Mouse (Mus musculus) forebrain, embryonic 12.5 days (tissue): ENCODE results near the gene Pwp2. TPM values are rescaled to one million over a fixed set of nuclear protein-coding genes. Genes with fewer than 3 reads are reported as not detected.

ENCODE experiments used
- ATAC-seq: fragments of 200-750 bp; cut with Nextera tagmentation; 2 replicates; pipeline ENCODE4 v1.8.0; 2017; ENCODE audit warnings: moderate TSS enrichment; ENCODE audit not compliant: low FRiP score
- H3K27ac ChIP-seq: fragments of 300-500 bp; sonication (generic); 2 replicates; pipeline ENCODE4 v1.5.1; 2016; ENCODE audit warnings: mild to moderate bottlenecking
- H3K27me3 ChIP-seq: fragments of 300-500 bp; sonication (generic); 2 replicates; pipeline ENCODE4 v1.6.1; 2016; ENCODE audit warnings: mild to moderate bottlenecking
- H3K36me3 ChIP-seq: fragments of 300-500 bp; sonication (generic); replicated peaks from 2 replicates; pipeline ENCODE4 v1.6.1; 2016; ENCODE audit warnings: mild to moderate bottlenecking
- H3K4me1 ChIP-seq: fragments of 300-500 bp; sonication (generic); 2 replicates; pipeline ENCODE4 v1.6.1; 2016
- H3K4me2 ChIP-seq: fragments of 300-500 bp; sonication (generic); 2 replicates; pipeline ENCODE4 v1.6.1; 2016; ENCODE audit warnings: mild to moderate bottlenecking, moderate library complexity
- H3K4me3 ChIP-seq: fragments of 300-500 bp; sonication (generic); replicated peaks from 2 replicates; pipeline ENCODE4 v1.5.1; 2016; ENCODE audit warnings: mild to moderate bottlenecking
- H3K9ac ChIP-seq: fragments of 300-500 bp; sonication (generic); 2 replicates; pipeline ENCODE4 v1.6.1; 2016; ENCODE audit warnings: mild to moderate bottlenecking
- H3K9me3 ChIP-seq: fragments of 300-500 bp; sonication (generic); 2 replicates; pipeline ENCODE4 v1.6.1; 2016
- whole genome bisulfite sequencing: fragments of 180-500 bp; shearing (Covaris S2); methylation state at CpG from one replicate; pipeline ENCODE4 v1.1.7; 2016; 5-methylcytosine and 5-hydroxymethylcytosine counted together
- polyA plus RNA-seq: library from polyadenylated mRNA; unstranded; fragments of >200 nt; fragmentation: Nextera tagmentation; extraction: Ambion mirVana; gene quantifications from 2 replicates; pipeline ENCODE4 v1.2.1, GENCODE M21; 2016

The Pwp2 gene
- polyA plus RNA-seq, 1 experiment from 2014 or later: 22.3 TPM

DNA sequence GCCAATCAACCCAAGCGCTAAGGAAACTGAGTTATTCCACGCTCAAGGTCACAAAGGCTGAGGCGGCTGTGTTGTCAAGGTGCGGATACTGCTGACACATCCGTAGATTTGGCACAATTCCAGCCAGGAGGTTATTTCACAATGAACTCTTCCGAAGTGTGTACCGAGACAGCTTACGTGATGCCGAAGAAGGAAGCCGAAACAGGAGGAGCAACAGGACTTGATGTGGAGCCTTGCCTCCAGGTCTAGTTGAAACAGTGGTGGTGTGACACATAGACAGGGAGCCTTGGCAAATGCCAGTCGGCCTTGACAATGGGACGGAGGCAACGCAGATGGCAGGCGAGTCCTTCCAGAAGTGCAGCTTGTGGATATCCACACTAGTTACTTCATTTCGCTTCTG is 26.9 kb downstream of the Pwp2 start:
- peaks cover 8% of the 10 kb centered on the region for H3K4me1 ChIP-seq
- H3K27me3 ChIP-seq: no peaks in the 10 kb centered on the region
- no peak overlapping the region for H3K4me3 ChIP-seq
- 90% methylated on average over 15 of the region's 15 CpGs for WGBS
- H3K27ac ChIP-seq: no peak overlapping the region
- peaks cover 25% of the 10 kb centered on the region for H3K36me3 ChIP-seq
- no peak overlapping the region for H3K9ac ChIP-seq
- ATAC-seq: no peak
- H3K4me2 ChIP-seq: no peak overlapping the region
- no peaks in the 10 kb centered on the region for H3K9me3 ChIP-seq

DNA sequence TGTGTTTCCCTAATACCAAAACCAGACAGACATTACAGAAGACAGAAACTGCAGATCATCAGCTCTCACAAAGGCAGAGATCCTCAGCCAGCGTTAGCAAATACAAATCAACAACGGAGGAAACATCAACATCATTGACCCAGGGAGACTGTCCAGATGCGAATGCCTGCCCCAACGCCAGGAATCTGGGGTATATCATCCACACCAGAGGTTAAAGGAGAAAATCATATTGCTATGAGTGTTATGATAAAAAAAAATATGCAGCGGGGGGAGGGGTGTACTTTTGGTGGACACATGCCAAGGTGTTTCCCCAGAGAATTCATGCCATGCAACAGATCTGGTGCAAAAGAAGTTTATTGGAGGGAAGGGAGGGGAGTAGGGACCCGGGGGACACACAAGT is 28.0 kb downstream of the Pwp2 start:
- Histone ChIP-seq H3K27ac (no peak overlapping the region), H3K9ac (no peak overlapping the region), H3K4me1 (peaks cover 8% of the 10 kb centered on the region), H3K4me3 (no peak overlapping the region), H3K27me3 (no peaks in the 10 kb centered on the region), H3K36me3 (peaks cover 15% of the 10 kb centered on the region), H3K9me3 (no peaks in the 10 kb centered on the region), H3K4me2 (no peak overlapping the region)
- ATAC-seq: no peak
- WGBS: 86% methylated on average over 6 of the region's 6 CpGs

DNA sequence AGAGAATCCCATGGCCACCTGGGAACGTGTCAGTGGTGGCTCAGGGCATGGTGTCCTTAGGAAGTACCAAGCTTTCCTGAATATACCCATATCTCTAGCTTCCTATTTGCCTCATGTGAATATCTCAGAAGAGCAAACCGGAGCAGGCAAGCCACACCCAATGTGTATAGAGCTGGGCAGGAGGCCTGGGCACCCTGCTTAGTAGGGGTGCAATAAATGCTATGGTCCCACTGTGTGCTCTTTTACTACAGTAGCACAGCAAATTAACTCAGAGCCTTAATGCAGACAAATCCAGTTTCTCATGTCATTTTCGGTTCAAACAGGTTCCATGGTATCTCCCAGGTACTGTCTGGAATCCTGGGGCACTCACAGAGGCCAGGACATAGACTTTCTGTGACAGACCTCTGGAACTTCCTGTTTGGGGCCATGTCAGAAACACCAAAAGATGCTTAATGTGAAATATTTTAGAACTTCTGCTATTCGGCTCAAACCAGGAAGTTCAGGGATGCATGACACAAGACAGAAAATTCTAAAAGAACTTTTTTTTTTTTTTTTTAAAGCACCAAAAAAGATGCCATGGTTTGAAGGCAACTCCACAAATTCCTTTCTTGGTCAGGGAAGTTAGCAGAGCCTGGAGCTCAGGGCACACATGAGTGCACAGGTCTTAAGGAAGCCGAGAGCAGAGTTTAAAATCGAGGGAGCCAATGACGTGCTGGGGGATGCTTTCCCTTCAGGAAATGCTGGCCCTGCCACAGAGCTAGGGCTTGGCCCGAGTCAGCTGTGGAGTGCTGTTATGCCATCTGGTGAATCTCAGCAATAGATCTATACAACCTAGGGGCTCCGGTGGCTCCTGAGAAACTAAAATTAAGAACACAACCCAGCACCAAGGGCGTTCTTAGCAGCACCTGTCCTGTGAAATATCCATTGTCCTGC is 35.8 kb downstream of the Pwp2 start:
- Histone ChIP-seq H3K9ac (no peak overlapping the region), H3K27me3 (peaks cover 8% of the 10 kb centered on the region; the same call in 1 of the 2 replicates), H3K4me3 (no peak overlapping the region), H3K27ac (no peak overlapping the region), H3K4me2 (no peak overlapping the region), H3K36me3 (no peaks in the 10 kb centered on the region), H3K9me3 (no peaks in the 10 kb centered on the region), H3K4me1 (no peaks in the 10 kb centered on the region)
- WGBS: 71% methylated on average over 10 of the region's 10 CpGs
- ATAC-seq: no peak

DNA sequence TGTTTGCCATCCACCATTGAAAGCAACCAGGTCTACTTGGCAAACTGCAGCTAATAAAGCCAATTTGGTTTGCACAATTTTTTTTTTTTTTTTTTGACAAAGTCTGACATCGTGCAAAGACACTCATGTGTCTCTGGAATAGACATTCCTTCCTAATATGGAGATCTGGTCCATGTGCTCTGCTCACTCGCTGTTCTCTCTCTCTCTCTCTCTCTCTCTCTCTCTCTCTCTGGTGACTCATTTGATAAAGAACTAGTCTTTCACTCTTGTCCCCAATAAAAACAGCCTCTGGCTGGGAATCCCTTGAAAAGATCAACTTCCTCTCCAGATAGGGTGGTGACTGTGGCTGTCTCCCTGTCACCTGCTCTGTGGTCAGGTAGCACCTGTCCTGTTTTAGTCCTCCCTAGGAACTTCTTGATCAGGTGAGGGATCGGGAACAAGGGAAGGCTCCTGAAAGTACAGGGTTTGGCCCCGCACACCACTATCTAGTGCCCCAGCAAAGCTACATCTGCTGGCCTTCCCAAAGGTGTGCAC is 37.0 kb downstream of the Pwp2 start:
- ATAC-seq: no peak
- no peak overlapping the region for H3K4me2 ChIP-seq
- H3K27me3 ChIP-seq: peaks cover 8% of the 10 kb centered on the region; the same call in 1 of the 2 replicates
- H3K9me3 ChIP-seq: no peaks in the 10 kb centered on the region
- no peak overlapping the region for H3K4me3 ChIP-seq
- no peak overlapping the region for H3K27ac ChIP-seq
- H3K9ac ChIP-seq: no peak overlapping the region
- H3K4me1 ChIP-seq: no peaks in the 10 kb centered on the region
- 87% methylated on average over 4 of the region's 4 CpGs for WGBS
- no peaks in the 10 kb centered on the region for H3K36me3 ChIP-seq

DNA sequence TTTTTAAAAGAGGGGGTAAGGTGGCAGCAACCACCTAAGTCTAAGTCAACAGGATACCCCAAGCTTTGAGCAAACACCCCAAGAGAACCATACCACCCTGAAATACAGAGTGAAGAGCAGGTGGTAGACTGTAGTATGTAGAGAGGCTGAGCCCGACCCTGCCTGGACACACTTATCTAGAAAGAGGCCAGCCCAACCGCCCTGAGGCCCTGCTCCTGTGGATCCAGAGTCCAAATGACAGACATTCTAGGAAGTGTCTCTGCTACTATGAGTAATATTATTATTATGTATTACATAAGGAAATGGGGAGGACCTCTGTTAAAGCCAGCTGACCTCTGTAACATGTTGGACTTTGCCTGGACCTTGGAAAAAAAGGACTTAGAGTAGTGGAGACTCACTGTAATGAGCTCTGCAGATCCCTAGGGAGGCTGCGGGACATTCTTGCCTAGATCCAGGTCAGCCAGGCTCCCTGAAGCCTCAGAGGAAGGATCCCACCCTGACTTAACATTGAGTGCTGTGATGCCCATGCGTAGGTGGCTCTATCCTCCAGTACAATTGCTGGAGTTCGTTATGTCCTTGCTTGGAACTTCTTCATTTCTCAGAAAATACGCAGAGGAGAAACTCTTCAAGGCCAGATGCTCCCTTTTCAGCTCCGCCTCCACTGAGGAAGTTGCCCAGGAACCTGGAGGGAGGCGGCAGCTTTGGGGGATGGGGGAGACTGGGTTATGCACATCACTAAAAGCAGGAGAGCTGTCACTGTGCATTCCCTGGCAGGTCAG is 41.0 kb downstream of the Pwp2 start:
- 0 out of 2 replicates have a peak, but pooled peaks cover 4% of the 10 kb centered on the region for H3K27me3 ChIP-seq
- H3K4me2 ChIP-seq: no peak overlapping the region
- H3K4me3 ChIP-seq: no peak overlapping the region
- no peak overlapping the region for H3K27ac ChIP-seq
- no peak overlapping the region for H3K9ac ChIP-seq
- ATAC-seq: no peak
- no peaks in the 10 kb centered on the region for H3K36me3 ChIP-seq
- WGBS: 62% methylated on average over 8 of the region's 8 CpGs
- H3K9me3 ChIP-seq: no peaks in the 10 kb centered on the region
- H3K4me1 ChIP-seq: no peaks in the 10 kb centered on the region

DNA sequence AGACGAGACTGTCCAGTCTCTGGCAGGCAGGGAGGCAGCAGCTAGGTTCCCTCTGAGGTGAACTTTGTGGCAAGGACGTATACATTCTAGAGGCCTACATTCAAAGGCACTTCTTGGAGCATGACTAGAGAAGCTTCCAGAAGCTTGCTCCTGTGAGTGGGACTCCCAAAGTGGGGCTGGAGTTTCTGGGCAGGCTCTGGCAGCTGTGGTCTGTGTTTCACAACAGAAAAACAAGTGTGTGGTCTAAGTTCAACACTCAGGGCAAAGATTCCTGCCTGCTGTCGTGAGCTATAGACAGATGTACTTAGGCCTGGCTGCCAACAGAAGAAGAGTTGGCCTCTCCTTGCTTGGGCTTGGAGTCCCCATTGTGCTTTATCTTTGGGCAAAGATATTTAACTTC is 44.1 kb downstream of the Pwp2 start:
- no peak overlapping the region for H3K4me2 ChIP-seq
- no peak overlapping the region for H3K4me3 ChIP-seq
- H3K27ac ChIP-seq: no peak overlapping the region
- H3K4me1 ChIP-seq: no peaks in the 10 kb centered on the region
- no peaks in the 10 kb centered on the region for H3K27me3 ChIP-seq
- H3K9me3 ChIP-seq: no peaks in the 10 kb centered on the region
- no peaks in the 10 kb centered on the region for H3K36me3 ChIP-seq
- H3K9ac ChIP-seq: no peak overlapping the region
- 84% methylated on average over 3 of the region's 3 CpGs for WGBS
- ATAC-seq: no peak

DNA sequence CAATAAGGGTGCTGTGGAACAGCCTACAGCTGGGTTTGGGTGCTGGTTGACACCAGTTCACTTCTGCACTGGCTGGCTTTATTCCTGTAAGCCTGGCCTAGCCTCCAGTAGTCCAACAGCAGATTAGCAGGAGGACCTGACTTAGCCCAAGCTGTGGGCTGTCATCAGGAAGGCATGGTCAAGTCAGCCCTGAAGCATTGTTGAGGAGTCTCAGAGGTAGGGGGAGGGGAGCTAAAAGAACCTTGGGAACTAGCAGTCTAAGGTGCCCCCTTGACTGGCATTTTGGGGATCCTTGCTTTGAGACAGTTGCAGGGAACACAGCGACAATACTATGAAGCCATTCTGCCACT is 44.7 kb downstream of the Pwp2 start:
- Histone ChIP-seq H3K4me2 (no peak overlapping the region), H3K36me3 (no peaks in the 10 kb centered on the region), H3K9me3 (no peaks in the 10 kb centered on the region), H3K9ac (no peak overlapping the region), H3K4me1 (peaks cover 3% of the 10 kb centered on the region), H3K4me3 (no peak overlapping the region), H3K27ac (no peak overlapping the region), H3K27me3 (no peaks in the 10 kb centered on the region)
- WGBS: 92% methylated on average over 1 of the region's 1 CpGs
- ATAC-seq: no peak

DNA sequence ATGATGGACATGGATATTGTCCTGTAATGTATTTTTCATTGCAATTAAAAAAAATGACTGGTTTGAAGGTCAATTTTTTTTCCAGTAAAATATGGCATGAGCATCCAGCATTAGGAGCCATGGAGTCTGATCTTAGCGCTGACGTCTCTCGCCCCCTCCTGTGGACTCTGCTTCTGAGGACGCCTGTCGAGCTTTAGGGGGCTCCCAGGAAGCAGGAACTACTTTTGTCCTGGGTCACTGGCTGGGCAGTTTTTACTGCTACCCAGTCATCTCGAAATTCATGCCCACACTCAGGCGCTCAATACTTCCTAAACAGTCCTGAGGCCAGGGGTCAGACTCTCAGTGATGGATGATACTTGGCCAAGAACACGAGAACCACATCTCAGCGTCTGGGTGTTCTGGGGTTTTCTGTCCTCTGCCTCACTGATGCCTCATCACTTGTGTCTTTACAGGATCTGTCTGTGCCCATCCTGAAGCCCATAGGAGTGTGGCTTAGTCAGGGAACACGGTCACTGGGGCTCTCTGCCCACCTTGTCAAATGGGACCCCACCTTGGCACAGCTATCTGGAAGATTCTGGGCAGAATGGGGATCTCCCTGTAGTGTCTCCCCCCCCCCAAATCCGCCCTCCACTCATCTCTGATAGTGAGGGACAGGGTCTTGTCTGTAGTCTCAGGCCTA is 45.2 kb downstream of the Pwp2 start:
- H3K9ac ChIP-seq: no peak overlapping the region
- no peak for ATAC-seq
- no peak overlapping the region for H3K4me3 ChIP-seq
- peaks cover 8% of the 10 kb centered on the region for H3K4me1 ChIP-seq
- H3K9me3 ChIP-seq: no peaks in the 10 kb centered on the region
- H3K36me3 ChIP-seq: no peaks in the 10 kb centered on the region
- H3K4me2 ChIP-seq: no peak overlapping the region
- 77% methylated on average over 11 of the region's 11 CpGs for WGBS
- no peaks in the 10 kb centered on the region for H3K27me3 ChIP-seq
- no peak overlapping the region for H3K27ac ChIP-seq

DNA sequence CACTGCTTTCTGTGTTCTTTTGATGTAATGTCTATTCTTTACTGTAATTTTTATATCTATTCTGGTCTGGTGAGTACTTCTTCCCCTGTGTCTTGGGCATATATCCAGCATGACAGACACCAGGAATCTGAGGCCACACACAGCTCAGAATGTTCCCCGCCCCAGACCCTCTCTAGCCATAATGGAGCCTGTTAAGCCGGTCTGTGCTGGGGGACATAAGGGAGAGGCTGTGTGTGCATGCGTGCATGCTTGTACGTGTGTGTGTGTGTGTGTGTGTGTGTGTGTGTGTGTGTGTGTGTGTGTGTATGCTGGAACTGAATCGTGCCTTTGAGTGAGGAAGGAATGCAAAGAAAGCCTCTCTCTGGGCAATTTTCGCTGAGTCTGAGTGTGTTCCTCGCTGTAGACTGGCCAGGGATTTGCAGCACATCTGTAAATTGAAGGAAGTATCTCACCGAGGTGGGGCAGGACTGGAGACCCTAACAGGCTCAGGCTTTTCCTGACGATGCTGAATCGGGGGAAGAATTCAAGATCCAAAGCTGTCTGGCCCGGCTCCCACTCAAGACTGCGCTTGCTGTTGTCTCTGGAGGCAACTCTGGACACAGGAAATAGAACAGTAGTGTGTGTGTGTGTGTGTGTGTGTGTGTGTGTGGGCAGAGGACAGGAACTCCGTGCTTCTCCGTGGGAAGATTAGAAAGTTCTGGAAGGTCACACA is 46.0 kb downstream of the Pwp2 start:
- 77% methylated on average over 14 of the region's 14 CpGs for WGBS
- no peak overlapping the region for H3K4me2 ChIP-seq
- ATAC-seq: no peak

DNA sequence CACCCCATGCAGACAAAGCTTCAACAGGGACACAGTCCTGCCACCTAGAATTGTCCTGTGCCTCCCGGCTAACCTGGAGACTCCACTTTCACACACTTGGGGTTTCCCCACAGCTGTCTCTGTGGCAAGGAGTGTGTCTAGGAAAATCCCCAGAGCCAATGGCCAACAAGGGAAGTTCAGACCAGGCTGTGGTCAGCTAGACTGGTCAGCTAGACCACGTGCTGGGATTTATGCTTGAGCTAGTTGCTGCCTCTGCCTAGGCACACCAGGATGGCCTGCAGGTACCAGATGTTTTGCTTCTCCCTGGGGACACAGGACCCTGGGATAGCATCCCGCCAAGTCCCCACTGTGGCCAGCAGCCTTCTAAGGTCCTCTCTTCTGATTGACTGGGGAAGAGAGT is 47.8 kb downstream of the Pwp2 start:
- no peaks in the 10 kb centered on the region for H3K9me3 ChIP-seq
- no peak for ATAC-seq
- no peak overlapping the region for H3K27ac ChIP-seq
- no peak overlapping the region for H3K9ac ChIP-seq
- H3K4me1 ChIP-seq: peaks cover 10% of the 10 kb centered on the region
- H3K4me3 ChIP-seq: no peak overlapping the region
- no peaks in the 10 kb centered on the region for H3K36me3 ChIP-seq
- no peak overlapping the region for H3K4me2 ChIP-seq
- WGBS: 93% methylated on average over 3 of the region's 3 CpGs
- H3K27me3 ChIP-seq: no peaks in the 10 kb centered on the region

More for the DNA sequence above, 46.0 kb downstream of the Pwp2 start:
- Histone ChIP-seq H3K27ac (no peak overlapping the region), H3K36me3 (no peaks in the 10 kb centered on the region), H3K9me3 (no peaks in the 10 kb centered on the region), H3K4me3 (no peak overlapping the region), H3K9ac (no peak overlapping the region), H3K4me1 (peaks cover 10% of the 10 kb centered on the region), H3K27me3 (no peaks in the 10 kb centered on the region)

DNA sequence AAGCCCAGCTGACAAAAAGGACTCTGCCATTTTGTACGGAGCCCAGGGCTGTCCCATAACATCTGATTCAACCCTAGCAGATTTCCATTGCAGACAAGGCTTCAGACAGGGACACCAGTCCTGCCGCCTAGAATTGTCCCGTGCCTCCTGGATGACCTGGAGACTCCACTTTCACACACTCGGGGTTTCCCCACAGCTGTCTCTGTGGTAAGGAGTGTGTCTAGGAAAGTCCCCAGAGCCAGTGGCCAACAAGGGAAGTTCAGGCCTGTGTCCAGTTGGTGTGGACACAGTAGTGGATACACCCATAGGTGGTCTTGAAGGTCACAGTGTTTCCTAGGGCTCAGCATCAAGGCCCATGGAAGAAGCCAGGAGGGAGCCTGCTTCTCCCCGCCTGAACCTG is 49.0 kb downstream of the Pwp2 start:
- Histone ChIP-seq H3K4me2 (no peak overlapping the region), H3K4me1 (peaks cover 10% of the 10 kb centered on the region), H3K27ac (no peak overlapping the region), H3K4me3 (no peak overlapping the region), H3K36me3 (no peaks in the 10 kb centered on the region), H3K27me3 (no peaks in the 10 kb centered on the region), H3K9ac (no peak overlapping the region), H3K9me3 (no peaks in the 10 kb centered on the region)
- ATAC-seq: no peak
- WGBS: 80% methylated on average over 5 of the region's 5 CpGs
